Mouse (Mus musculus): ENCODE data around the gene 2410004P03Rik. TPM values are rescaled to one million over a fixed set of nuclear protein-coding genes. Genes with fewer than 3 reads are reported as not detected.

Gene 2410004P03Rik
- total and polyA plus RNA-seq, 3 experiments = 0.09 TPM; not detected in 2

DNA sequence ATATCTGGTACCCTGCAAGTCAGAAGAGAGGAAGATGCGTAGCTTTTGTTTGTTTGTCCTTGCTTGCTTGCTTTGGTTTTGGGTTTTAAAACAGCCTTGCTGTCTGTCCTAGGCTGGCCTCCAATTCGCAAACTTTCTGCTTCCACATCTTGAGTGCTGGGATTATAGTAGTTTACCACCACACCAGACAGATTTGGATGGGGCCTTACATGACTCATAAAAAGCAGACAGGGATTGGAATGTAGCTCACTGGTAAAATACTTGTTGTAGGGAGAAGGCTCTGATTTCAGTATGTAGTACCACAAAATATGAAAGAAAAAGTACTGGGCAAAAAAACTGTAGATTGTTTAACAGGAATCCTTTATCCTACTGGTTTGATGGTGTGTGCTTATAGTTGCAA lies 44.7 kb downstream of the 2410004P03Rik start:
- H3K4me3 ChIP-seq (replicated peaks in 1 of 3; ENCODE audit: low read depth in 2 of 3, low read length in 2 of 3, poor library complexity in 1 of 3) = no peak overlapping the region
- H3K4me1 ChIP-seq (ENCODE audit: control insufficient read depth in 1 of 2, insufficient read depth in 2 of 2) = peaks cover 0 to 37% of the 10 kb centered on the region in 2 experiments; a peak in 2 of 4 replicates
- no peak overlapping the region for H3K9ac ChIP-seq (ENCODE audit: insufficient read depth, low read depth)
- H3K36me3 ChIP-seq (replicated peaks in 1 of 2; ENCODE audit: control insufficient read depth in 1 of 2, insufficient read depth in 1 of 2, low read length in 1 of 2) = peaks cover 33 to 64% of the 10 kb centered on the region in 2 experiments
- TF ChIP-seq USF1 (IDR thresholded peaks at IDR 0.05; ENCODE audit: low read depth, low read length) (no peak), MXI1 (IDR thresholded peaks at IDR 0.05; ENCODE audit: low read depth, low read length) (no peak), MEF2A (IDR thresholded peaks at IDR 0.05; ENCODE audit: borderline replicate concordance, low read depth, low read length) (no peak), ZKSCAN1 (IDR thresholded peaks at IDR 0.05; ENCODE audit: borderline replicate concordance, low read depth, low read length) (no peak)
- DNase-seq (ENCODE audit: extremely low read depth) = no peak
- dilution Hi-C loops (cut with MboI; ENCODE audit: extremely low pct_ligation_motif_present, extremely low pct_unique_long_range_greater_than_20kb, low sequenced_read_pairs) = no loop called here
- H3K27ac ChIP-seq (ENCODE audit: insufficient read depth, low read depth) = no peak overlapping the region
- no peaks in the 10 kb centered on the region for H3K27me3 ChIP-seq (replicated peaks)
- H3K79me2 ChIP-seq (replicated peaks; ENCODE audit: control insufficient read depth, extremely low read depth, insufficient read depth, poor library complexity, severe bottlenecking) = peaks cover 7% of the 10 kb centered on the region
- H3K4me2 ChIP-seq (ENCODE audit: insufficient read depth, low read depth, poor library complexity, severe bottlenecking) = no peak overlapping the region
- no peaks in the 10 kb centered on the region for H3K9me3 ChIP-seq (replicated peaks; ENCODE audit: low read length)
- in situ Hi-C loops (cut with MboI; ENCODE audit: low pct_ligation_motif_present, low pct_unique_long_range_greater_than_20kb, low sequenced_read_pairs) = no loop called here

DNA sequence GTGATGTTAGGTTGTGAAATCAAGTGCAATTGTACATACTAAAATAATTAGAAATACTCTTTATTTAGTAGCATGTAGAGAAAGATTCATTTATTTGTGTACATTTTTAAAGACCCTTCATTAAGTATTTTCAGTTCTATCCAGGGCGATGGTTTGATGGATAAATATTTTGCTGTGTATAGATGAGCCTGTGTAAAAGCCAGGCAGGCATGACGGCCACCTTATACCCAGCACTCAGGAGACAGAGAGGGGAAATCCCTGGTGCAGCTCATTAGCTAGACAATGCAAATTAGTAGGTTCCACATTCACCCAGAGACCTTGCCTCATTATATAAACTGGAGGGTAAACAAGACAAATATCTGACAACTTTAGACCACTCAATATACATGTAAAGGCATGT lies 48.2 kb downstream of the 2410004P03Rik start:
- H3K4me1 ChIP-seq (ENCODE audit: control insufficient read depth in 1 of 2, insufficient read depth in 2 of 2) = peaks cover 0 to 45% of the 10 kb centered on the region in 2 experiments; a peak in 2 of 4 replicates
- in situ Hi-C loops (cut with MboI; ENCODE audit: low pct_ligation_motif_present, low pct_unique_long_range_greater_than_20kb, low sequenced_read_pairs) (no loop called here), dilution Hi-C loops (cut with MboI; ENCODE audit: extremely low pct_ligation_motif_present, extremely low pct_unique_long_range_greater_than_20kb, low sequenced_read_pairs) (no loop called here)
- H3K27ac ChIP-seq (ENCODE audit: insufficient read depth, low read depth) = 0 out of 2 replicates have a peak overlapping the region, but pooled peaks have one; percentile 52
- peaks cover 34 to 65% of the 10 kb centered on the region in 2 experiments for H3K36me3 ChIP-seq (replicated peaks in 1 of 2; ENCODE audit: control insufficient read depth in 1 of 2, insufficient read depth in 1 of 2, low read length in 1 of 2)
- H3K79me2 ChIP-seq (replicated peaks; ENCODE audit: control insufficient read depth, extremely low read depth, insufficient read depth, poor library complexity, severe bottlenecking) = peaks cover 15% of the 10 kb centered on the region
- H3K9ac ChIP-seq (ENCODE audit: insufficient read depth, low read depth) = no peak overlapping the region
- no peak overlapping the region for H3K4me3 ChIP-seq (replicated peaks in 1 of 3; ENCODE audit: low read depth in 2 of 3, low read length in 2 of 3, poor library complexity in 1 of 3)
- H3K9me3 ChIP-seq (replicated peaks; ENCODE audit: low read length) = no peaks in the 10 kb centered on the region
- DNase-seq (ENCODE audit: extremely low read depth) = peak; percentile 79
- H3K27me3 ChIP-seq (replicated peaks) = no peaks in the 10 kb centered on the region
- no peak overlapping the region for H3K4me2 ChIP-seq (ENCODE audit: insufficient read depth, low read depth, poor library complexity, severe bottlenecking)
- no peak for TF ChIP-seq MAX (IDR thresholded peaks at IDR 0.05; ENCODE audit: low read length)
- no peak for TF ChIP-seq ZMIZ1 (IDR thresholded peaks at IDR 0.05; ENCODE audit: low read depth, low read length)
- TF ChIP-seq TCF12 (IDR thresholded peaks at IDR 0.05; ENCODE audit: low read depth, low read length) = no peak
- no peak for TF ChIP-seq POLR2AphosphoS2 (IDR thresholded peaks at IDR 0.05; ENCODE audit: low read depth, low read length)
- no peak for TF ChIP-seq CHD1 (IDR thresholded peaks at IDR 0.05; ENCODE audit: low read depth, low read length)
- TF ChIP-seq JUND (conservative IDR thresholded peaks at IDR 0.05; ENCODE audit: low read depth, low read length) = peak; percentile 30; the same call in 1 of the 2 replicates
- TF ChIP-seq GABPA (IDR thresholded peaks at IDR 0.05; ENCODE audit: insufficient replicate concordance, low read depth, low read length) = no peak
- TF ChIP-seq USF2 (conservative IDR thresholded peaks at IDR 0.05; ENCODE audit: low read depth, low read length) = no peak
- peak; percentile 3; the same call in 1 of the 2 replicates for TF ChIP-seq JUN (IDR thresholded peaks at IDR 0.05; ENCODE audit: insufficient read depth, low read depth, low read length)
- no peak for TF ChIP-seq POLR2A (IDR thresholded peaks at IDR 0.05; ENCODE audit: low read depth, low read length)
- no peak for TF ChIP-seq CHD2 (IDR thresholded peaks at IDR 0.05; ENCODE audit: low read length)
- TF ChIP-seq PAX5 (IDR thresholded peaks at IDR 0.05; ENCODE audit: low read length) = peak; percentile 75; the same call in 1 of the 2 replicates
- TF ChIP-seq MEF2A (IDR thresholded peaks at IDR 0.05; ENCODE audit: borderline replicate concordance, low read depth, low read length) = peak; percentile 49; the same call in 1 of the 2 replicates
- TF ChIP-seq ETS1 (conservative IDR thresholded peaks at IDR 0.05; ENCODE audit: low read depth, low read length) = 0 out of 2 replicates have a peak, but pooled peaks have one; percentile 15
- TF ChIP-seq MAZ (IDR thresholded peaks at IDR 0.05; ENCODE audit: low read depth, low read length) = no peak
- TF ChIP-seq KAT2A (IDR thresholded peaks at IDR 0.05; ENCODE audit: insufficient replicate concordance, low read length) = no peak
- TF ChIP-seq MAFK (IDR thresholded peaks at IDR 0.05; ENCODE audit: insufficient replicate concordance, low read length) = no peak
- TF ChIP-seq ZC3H11A (IDR thresholded peaks at IDR 0.05; ENCODE audit: low read depth, low read length) = no peak
- TF ChIP-seq NELFE (IDR thresholded peaks at IDR 0.05; ENCODE audit: low read depth, low read length) = no peak
- TF ChIP-seq BHLHE40 (IDR thresholded peaks at IDR 0.05; ENCODE audit: low read depth, low read length) = 0 out of 2 replicates have a peak, but pooled peaks have one; percentile 29
- peak; percentile 53; the same call in 1 of the 2 replicates for TF ChIP-seq EP300 (IDR thresholded peaks at IDR 0.05; ENCODE audit: low read length)
- TF ChIP-seq USF1 (IDR thresholded peaks at IDR 0.05; ENCODE audit: low read depth, low read length) = no peak
- no peak for TF ChIP-seq UBTF (IDR thresholded peaks at IDR 0.05; ENCODE audit: low read depth, low read length)
- TF ChIP-seq TBP (conservative IDR thresholded peaks at IDR 0.05; ENCODE audit: low read depth, low read length) = no peak
- TF ChIP-seq NRF1 (IDR thresholded peaks at IDR 0.05; ENCODE audit: low read depth, low read length) = no peak
- no peak for TF ChIP-seq RAD21 (IDR thresholded peaks at IDR 0.05; ENCODE audit: low read depth, low read length)
- TF ChIP-seq SIN3A (IDR thresholded peaks at IDR 0.05; ENCODE audit: low read length) = no peak
- no peak for TF ChIP-seq ZKSCAN1 (IDR thresholded peaks at IDR 0.05; ENCODE audit: borderline replicate concordance, low read depth, low read length)
- TF ChIP-seq IRF4 (IDR thresholded peaks at IDR 0.05; ENCODE audit: low read depth, low read length) = no peak
- TF ChIP-seq CTCF (conservative IDR thresholded peaks at IDR 0.05 in 1 of 2, IDR thresholded peaks at IDR 0.05 in 1 of 2; ENCODE audit: low read depth in 2 of 2, low read length in 2 of 2) = no peak
- TF ChIP-seq HCFC1 (IDR thresholded peaks at IDR 0.05; ENCODE audit: low read depth, low read length) = no peak
- TF ChIP-seq RCOR1 (conservative IDR thresholded peaks at IDR 0.05; ENCODE audit: low read depth, low read length) = no peak
